Mouse (Mus musculus) kidney, postnatal 0 days (tissue): Measurements from ENCODE around the gene Prox1. TPM values are rescaled to one million over a fixed set of nuclear protein-coding genes. Genes with fewer than 3 reads are reported as not detected.

Experiments used
- ATAC-seq: fragments of 200-750 bp; cut with Nextera tagmentation; replicated peaks from 2 replicates; pipeline ENCODE4 v1.8.0; 2017; ENCODE audit warnings: low read depth, moderate number of reproducible peaks, moderate TSS enrichment, moderate library complexity; ENCODE audit not compliant: low FRiP score
- DNase-seq: peaks from one replicate; pipeline ENCODE4 v3.0.0-alpha.2; 2016; ENCODE audit warnings: low spot score
- H3K27ac ChIP-seq: fragments of 300-500 bp; sonication (generic); 2 replicates; pipeline ENCODE4 v1.5.1; 2014; ENCODE audit warnings: mild to moderate bottlenecking
- H3K27me3 ChIP-seq: fragments of 300-500 bp; sonication (generic); 2 replicates; pipeline ENCODE4 v1.6.1; 2014; ENCODE audit warnings: low read length, mixed read lengths; ENCODE audit not compliant: insufficient read depth
- H3K36me3 ChIP-seq: fragments of 300-500 bp; sonication (generic); 2 replicates; pipeline ENCODE4 v1.6.1; 2014; ENCODE audit warnings: low read length, mixed read lengths; ENCODE audit not compliant: insufficient read depth
- H3K4me1 ChIP-seq: fragments of 300-500 bp; sonication (generic); replicated peaks from 2 replicates; pipeline ENCODE4 v1.6.1; 2014; ENCODE audit warnings: antibody characterized with exemption, low read length, mixed read lengths; ENCODE audit not compliant: insufficient read depth
- H3K4me2 ChIP-seq: fragments of 300-500 bp; sonication (generic); 2 replicates; pipeline ENCODE4 v1.6.1; 2014; ENCODE audit warnings: mild to moderate bottlenecking, low read length, moderate library complexity, mixed read lengths
- H3K4me3 ChIP-seq: fragments of 300-500 bp; sonication (generic); replicated peaks from 2 replicates; pipeline ENCODE4 v1.5.1; 2014; ENCODE audit warnings: low read depth, low read length
- H3K9ac ChIP-seq: fragments of 300-500 bp; sonication (generic); 2 replicates; pipeline ENCODE4 v1.6.1; 2014; ENCODE audit warnings: low read depth, low read length
- H3K9me3 ChIP-seq: fragments of 300-500 bp; sonication (generic); replicated peaks from 2 replicates; pipeline ENCODE4 v1.6.1; 2016; ENCODE audit warnings: low read length, inconsistent platforms, mixed read lengths
- CTCF ChIP-seq: IDR thresholded peaks from 2 replicates; pipeline ENCODE4 v1.5.1; 2016; ENCODE audit warnings: antibody characterized with exemption, low read depth, mild to moderate bottlenecking, moderate library complexity
- WGBS: fragments of 180-500 bp; shearing (Covaris S2); extraction: QIAGEN DNeasy Blood & Tissue Kit; methylation state at CpG from one replicate; pipeline ENCODE4 v1.1.7; 2014; 5-methylcytosine and 5-hydroxymethylcytosine counted together
- polyA plus RNA-seq: library from polyadenylated mRNA; unstranded; fragments of >200 nt; fragmentation: Nextera tagmentation; extraction: Ambion mirVana; gene quantifications from 2 replicates; pipeline ENCODE4 v1.2.1, GENCODE M21; 2015

Prox1 gene
- 1.3 and 1.5 TPM in 2 replicates for polyA plus RNA-seq

DNA sequence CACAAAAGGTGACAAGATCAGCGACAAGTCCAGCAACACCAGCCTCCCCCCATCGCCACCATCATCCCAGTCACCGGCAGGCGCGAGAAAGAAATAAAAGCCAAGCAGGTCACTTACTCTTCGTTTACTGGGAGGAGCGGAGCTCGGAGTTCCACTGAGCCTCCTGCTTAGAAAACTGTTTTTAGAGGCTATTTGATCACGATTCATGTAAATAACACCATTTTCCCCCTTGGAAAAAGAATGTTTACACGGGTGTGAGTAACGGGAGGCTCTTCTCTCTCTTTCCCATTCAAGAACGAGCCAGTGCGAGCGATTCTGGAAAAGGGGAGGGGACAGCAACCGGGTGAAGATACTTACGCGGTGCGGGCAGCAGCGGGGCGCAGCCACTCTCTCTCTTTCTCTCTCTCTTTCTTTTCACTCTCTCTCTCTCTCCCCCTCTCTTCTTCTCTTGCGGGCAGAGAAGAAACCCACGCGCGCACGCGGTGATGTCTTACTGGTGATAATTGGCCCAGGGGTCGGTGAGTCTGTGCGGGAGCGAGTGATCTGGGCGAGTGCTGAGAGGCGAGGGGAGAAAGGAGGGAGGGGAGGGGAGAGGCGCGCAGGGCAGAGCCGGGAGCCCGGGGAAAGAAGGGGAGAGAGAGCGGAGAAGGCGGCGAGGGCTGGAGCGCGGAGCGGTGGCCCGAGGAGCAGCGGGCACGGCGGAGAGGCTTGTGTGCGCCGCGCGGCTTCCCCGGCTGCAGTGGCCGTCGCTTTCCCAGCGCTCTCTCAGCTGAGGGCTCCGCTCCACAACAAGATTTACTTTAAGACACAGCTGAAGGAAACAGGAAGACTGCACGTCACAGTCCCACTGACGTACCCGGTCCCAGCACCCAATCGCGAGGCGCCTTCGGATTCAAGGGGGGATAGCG lies at the start of gene Prox1:
Prox1 (minus strand) TSS at position 804 of the 908 bp plus-strand sequence.
- H3K27me3 ChIP-seq, result peaks cover 43% of the 10 kb centered on the region
- WGBS, result 1% methylated on average over 59 of the region's 62 CpGs

GRCm38 (mm10) chr1:190216621-190217020 lies 46.1 kb upstream of the Prox1 start:
- ATAC-seq (no peak), DNase-seq (no peak)
- H3K4me2 ChIP-seq, result no peak overlapping the region
- H3K4me1 ChIP-seq, result no peaks in the 10 kb centered on the region; the same call in 1 of the 2 replicates
- no peak overlapping the region for H3K4me3 ChIP-seq
- WGBS, result 64% methylated on average over 15 of the region's 15 CpGs
- TF ChIP-seq CTCF, result no peak
- no peaks in the 10 kb centered on the region for H3K36me3 ChIP-seq
- H3K27me3 ChIP-seq, result no peaks in the 10 kb centered on the region
- H3K9ac ChIP-seq, result no peak overlapping the region
- no peak overlapping the region for H3K27ac ChIP-seq
- H3K9me3 ChIP-seq, result no peaks in the 10 kb centered on the region

More for the DNA sequence above, at the start of gene Prox1:
- Histone ChIP-seq H3K9ac (peak within 1 kb of the TSS; percentile 49; the same call in 1 of the 2 replicates), H3K27ac (no peak within 1 kb of the TSS), H3K4me1 (peaks cover 25% of the 10 kb centered on the region; the same call in 1 of the 2 replicates), H3K4me2 (peak within 1 kb of the TSS; percentile 95), H3K9me3 (no peaks in the 10 kb centered on the region), H3K4me3 (peak within 1 kb of the TSS; percentile 64), H3K36me3 (no peaks in the 10 kb centered on the region)
- ATAC-seq (peak; percentile 81), DNase-seq (peak; percentile 91)
- TF ChIP-seq CTCF, result no peak

- Histone ChIP-seq H3K27me3 (no peaks in the 10 kb centered on the region), H3K4me2 (no peak overlapping the region), H3K9me3 (no peaks in the 10 kb centered on the region), H3K9ac (no peak overlapping the region), H3K4me1 (no peaks in the 10 kb centered on the region), H3K27ac (no peak overlapping the region), H3K4me3 (no peak overlapping the region), H3K36me3 (no peaks in the 10 kb centered on the region)
- 35% methylated on average over 7 of the region's 7 CpGs for WGBS
- ATAC-seq, result no peak
- DNase-seq, result no peak
- no peak for TF ChIP-seq CTCF
These were observed 44.1 kb upstream of the Prox1 start for GRCm38 (mm10) chr1:190214626-190215025.

DNA sequence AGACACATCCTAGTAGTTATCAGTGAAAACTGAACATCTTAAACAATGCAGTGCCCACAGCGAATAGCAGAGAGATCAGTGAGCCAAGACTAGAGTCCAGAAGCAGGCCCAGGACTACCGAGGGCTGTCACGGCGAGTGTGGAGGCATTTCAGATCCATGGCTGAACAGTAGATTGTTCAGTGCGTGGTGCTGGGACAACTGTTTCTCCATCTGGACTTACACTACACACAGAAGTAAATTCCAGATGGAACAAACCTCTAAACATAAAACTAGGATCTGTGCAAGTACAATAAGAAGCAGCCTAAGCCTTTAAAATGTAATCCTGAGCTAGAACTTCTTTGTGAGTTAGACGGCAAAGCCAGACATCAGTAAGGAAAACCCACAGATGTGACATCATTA lies 42.7 kb upstream of the Prox1 start:
- Histone ChIP-seq H3K27me3 (no peaks in the 10 kb centered on the region), H3K36me3 (no peaks in the 10 kb centered on the region), H3K9ac (no peak overlapping the region), H3K4me1 (no peaks in the 10 kb centered on the region), H3K4me2 (no peak overlapping the region), H3K27ac (no peak overlapping the region), H3K9me3 (no peaks in the 10 kb centered on the region), H3K4me3 (no peak overlapping the region)
- TF ChIP-seq CTCF, result no peak
- WGBS, result 92% methylated on average over 6 of the region's 6 CpGs
- DNase-seq, result no peak
- ATAC-seq, result no peak

DNA sequence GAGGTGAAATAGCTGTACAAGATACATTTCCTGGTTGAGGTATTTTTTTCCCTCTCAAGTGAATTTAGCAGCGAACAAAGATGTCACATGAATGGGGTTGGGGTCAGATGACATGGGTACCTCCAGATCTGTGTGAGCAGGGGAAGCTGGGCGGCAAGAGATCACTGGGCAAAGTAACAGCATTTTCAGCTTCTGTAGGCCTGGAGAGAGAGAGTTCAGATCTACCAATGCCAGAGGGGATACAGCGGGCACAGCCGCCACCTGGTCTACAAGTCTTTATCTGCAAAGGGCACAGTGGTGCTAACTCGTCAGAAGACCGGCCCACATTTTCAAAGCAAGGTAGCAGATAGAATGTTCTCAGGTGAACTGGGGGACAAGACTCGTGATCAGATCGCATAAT lies 36.7 kb upstream of the Prox1 start:
- WGBS, result 83% methylated on average over 8 of the region's 8 CpGs
- DNase-seq, result no peak
- H3K27me3 ChIP-seq, result no peaks in the 10 kb centered on the region

DNA sequence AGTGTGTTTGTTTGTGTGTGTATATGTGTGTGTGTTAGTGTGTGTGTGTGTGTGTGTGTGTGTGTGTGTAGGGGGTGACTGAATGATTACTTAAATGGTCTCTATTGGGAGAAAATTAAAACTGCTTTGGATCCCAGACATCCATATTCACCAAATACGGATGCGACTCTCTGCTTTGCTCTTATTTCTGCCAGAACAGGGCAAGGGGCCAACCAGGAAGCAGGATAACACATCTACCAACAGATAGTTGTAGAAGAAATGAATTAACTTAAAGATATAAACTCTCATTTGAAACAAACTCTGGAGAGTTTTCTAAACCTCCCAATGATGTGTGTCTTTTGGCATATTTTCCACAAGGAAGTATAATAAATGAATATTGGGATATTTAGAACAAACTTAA lies 35.2 kb upstream of the Prox1 start:
- WGBS, result 93% methylated on average over 2 of the region's 2 CpGs
- Histone ChIP-seq H3K9ac (no peak overlapping the region), H3K36me3 (no peaks in the 10 kb centered on the region), H3K4me2 (no peak overlapping the region), H3K4me1 (no peaks in the 10 kb centered on the region), H3K9me3 (no peaks in the 10 kb centered on the region), H3K4me3 (no peak overlapping the region), H3K27ac (no peak overlapping the region), H3K27me3 (no peaks in the 10 kb centered on the region)
- DNase-seq (no peak), ATAC-seq (no peak)
- no peak for TF ChIP-seq CTCF

More for the DNA sequence above, 36.7 kb upstream of the Prox1 start:
- no peak overlapping the region for H3K9ac ChIP-seq
- H3K4me2 ChIP-seq, result no peak overlapping the region
- no peak for TF ChIP-seq CTCF
- no peaks in the 10 kb centered on the region for H3K9me3 ChIP-seq
- no peak overlapping the region for H3K27ac ChIP-seq
- no peak overlapping the region for H3K4me3 ChIP-seq
- no peaks in the 10 kb centered on the region for H3K4me1 ChIP-seq
- ATAC-seq, result no peak
- no peaks in the 10 kb centered on the region for H3K36me3 ChIP-seq
